Mouse (Mus musculus) liver, postnatal 0 days (tissue): ENCODE measurements around the gene Vsir. TPM values are rescaled to one million over a fixed set of nuclear protein-coding genes. Genes with fewer than 3 reads are reported as not detected.

Experiments
- ATAC-seq: fragments of 200-750 bp; cut with Nextera tagmentation; 2 replicates; pipeline ENCODE4 v1.8.0; 2017; ENCODE audit warnings: mild to moderate bottlenecking, moderate library complexity
- DNase-seq: peaks from one replicate; pipeline ENCODE4 v3.0.0-alpha.2; 2016
- H3K27ac ChIP-seq: fragments of 300-500 bp; sonication (generic); 2 replicates; pipeline ENCODE4 v1.5.1; 2014; ENCODE audit warnings: antibody characterized with exemption, moderate library complexity, mild to moderate bottlenecking, low read depth
- H3K27me3 ChIP-seq: fragments of 300-500 bp; sonication (generic); 2 replicates; pipeline ENCODE4 v1.6.1; 2014; ENCODE audit warnings: low read length, control low read depth, mixed read lengths; ENCODE audit not compliant: insufficient read depth
- H3K36me3 ChIP-seq: fragments of 300-500 bp; sonication (generic); replicated peaks from 2 replicates; pipeline ENCODE4 v1.6.1; 2014; ENCODE audit warnings: mild to moderate bottlenecking, control low read depth, low read length, moderate library complexity, mixed read lengths; ENCODE audit not compliant: insufficient read depth
- H3K4me1 ChIP-seq: fragments of 300-500 bp; sonication (generic); 2 replicates; pipeline ENCODE4 v1.6.1; 2014; ENCODE audit warnings: antibody characterized with exemption, mild to moderate bottlenecking, control low read depth; ENCODE audit not compliant: insufficient read depth
- H3K4me2 ChIP-seq: fragments of 300-500 bp; sonication (generic); 2 replicates; pipeline ENCODE4 v1.6.1; 2014; ENCODE audit warnings: low read depth, mild to moderate bottlenecking, low read length, moderate library complexity, mixed read lengths
- H3K4me3 ChIP-seq: fragments of 300-500 bp; sonication (generic); 2 replicates; pipeline ENCODE4 v1.5.1; 2014; ENCODE audit warnings: low read depth, low read length
- H3K9ac ChIP-seq: fragments of 300-500 bp; sonication (generic); replicated peaks from 2 replicates; pipeline ENCODE4 v1.6.1; 2014; ENCODE audit warnings: mild to moderate bottlenecking, moderate library complexity
- H3K9me3 ChIP-seq: fragments of 300-500 bp; sonication (generic); 2 replicates; pipeline ENCODE4 v1.6.1; 2016; ENCODE audit warnings: mild to moderate bottlenecking, control low read depth, low read length, mixed read lengths
- CTCF ChIP-seq: sonication (generic); IDR thresholded peaks from 2 replicates; pipeline ENCODE4 v1.5.1; 2016; ENCODE audit warnings: antibody characterized with exemption, low read depth
- EP300 ChIP-seq: IDR thresholded peaks from 2 replicates; pipeline ENCODE4 v1.6.1; 2016; ENCODE audit warnings: antibody characterized with exemption, low read depth, mild to moderate bottlenecking
- WGBS: fragments of 180-500 bp; shearing (Covaris S2); extraction: QIAGEN DNeasy Blood & Tissue Kit; methylation state at CpG from one replicate; pipeline ENCODE4 v1.1.7; 2014; ENCODE audit not compliant: insufficient replicate concordance; 5-methylcytosine and 5-hydroxymethylcytosine counted together
- polyA plus RNA-seq: library from polyadenylated mRNA; unstranded; fragments of >200 nt; fragmentation: Nextera tagmentation; extraction: Ambion mirVana; gene quantifications from 2 replicates; pipeline ENCODE4 v1.2.1, GENCODE M21; 2015

The Vsir gene
- polyA plus RNA-seq, 1 experiment from 2014 or later: 11.4 TPM

GRCm38 (mm10) chr10:60351248-60351647, 4.6 kb downstream of the Vsir start:
- peak; percentile 26 for DNase-seq
- no peak for ATAC-seq
- peak overlapping the region; percentile 77 for H3K4me3 ChIP-seq

DNA sequence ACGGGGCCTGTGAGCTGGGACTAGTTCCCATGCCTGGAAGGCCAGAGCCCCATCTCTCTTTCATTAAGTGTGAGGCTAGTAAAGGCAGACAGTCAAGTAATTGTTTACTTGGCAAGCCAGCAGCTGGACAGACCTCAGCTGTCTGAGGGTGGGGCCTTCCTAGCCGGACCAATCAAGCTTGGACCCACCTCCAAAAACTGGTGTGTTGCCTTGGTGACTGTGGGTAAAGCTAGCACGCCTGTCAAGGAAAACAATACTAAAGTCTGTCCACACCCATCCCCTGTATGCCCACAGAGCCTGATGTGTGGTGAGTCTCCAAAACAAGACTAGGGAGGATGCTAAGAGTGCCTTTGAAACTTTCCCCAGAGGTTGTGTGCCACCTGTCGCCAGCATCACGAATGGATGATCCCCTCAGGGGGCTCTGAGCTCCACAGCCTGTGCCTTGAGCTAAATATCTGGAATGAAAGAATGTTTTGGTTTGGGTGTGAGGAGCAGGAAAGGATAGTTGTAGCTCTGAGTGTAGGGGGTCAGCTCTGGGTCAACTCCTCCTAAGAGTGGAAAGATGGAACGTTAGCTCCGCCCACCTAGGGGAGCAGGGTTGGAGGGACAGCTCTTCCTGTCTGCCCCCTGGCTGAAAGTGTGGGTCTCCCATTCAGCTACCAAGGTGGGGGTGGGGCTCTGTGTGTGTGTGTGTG, 5.3 kb downstream of the Vsir start:
- peaks cover 49% of the 10 kb centered on the region for H3K4me1 ChIP-seq
- no peak overlapping the region for H3K4me3 ChIP-seq
- WGBS: 32% methylated on average over 7 of the region's 7 CpGs
- DNase-seq: peak; percentile 67
- peak overlapping the region; percentile 91 for H3K4me2 ChIP-seq
- H3K9ac ChIP-seq: 0 out of 2 replicates have a peak overlapping the region, but pooled peaks have one; percentile 17
- H3K27me3 ChIP-seq: no peaks in the 10 kb centered on the region
- no peaks in the 10 kb centered on the region for H3K36me3 ChIP-seq
- H3K27ac ChIP-seq: peak overlapping the region; percentile 94
- no peaks in the 10 kb centered on the region for H3K9me3 ChIP-seq
- ATAC-seq: peak; percentile 37
- TF ChIP-seq CTCF: no peak
- TF ChIP-seq EP300: no peak

More at GRCm38 (mm10) chr10:60351248-60351647, 4.6 kb downstream of the Vsir start:
- no peaks in the 10 kb centered on the region for H3K9me3 ChIP-seq
- peak overlapping the region; percentile 17; the same call in 1 of the 2 replicates for H3K9ac ChIP-seq
- TF ChIP-seq CTCF (no peak), EP300 (no peak)
- no peaks in the 10 kb centered on the region for H3K27me3 ChIP-seq
- WGBS: 23% methylated on average over 3 of the region's 3 CpGs
- peak overlapping the region; percentile 94 for H3K27ac ChIP-seq
- no peaks in the 10 kb centered on the region for H3K36me3 ChIP-seq
- H3K4me2 ChIP-seq: peak overlapping the region; percentile 91
- peaks cover 55% of the 10 kb centered on the region for H3K4me1 ChIP-seq

- ATAC-seq (no peak), DNase-seq (no peak)
- 83% methylated on average over 5 of the region's 5 CpGs for WGBS
- Histone ChIP-seq H3K4me3 (no peak overlapping the region), H3K9me3 (no peaks in the 10 kb centered on the region), H3K36me3 (peaks cover 6% of the 10 kb centered on the region; the same call in 1 of the 2 replicates), H3K4me1 (peaks cover 34% of the 10 kb centered on the region), H3K27ac (no peak overlapping the region), H3K9ac (no peak overlapping the region), H3K4me2 (no peak overlapping the region), H3K27me3 (no peaks in the 10 kb centered on the region)
- no peak for TF ChIP-seq EP300
- TF ChIP-seq CTCF: no peak
These were observed 6.8 kb downstream of the Vsir start for GRCm38 (mm10) chr10:60353241-60354002.

DNA sequence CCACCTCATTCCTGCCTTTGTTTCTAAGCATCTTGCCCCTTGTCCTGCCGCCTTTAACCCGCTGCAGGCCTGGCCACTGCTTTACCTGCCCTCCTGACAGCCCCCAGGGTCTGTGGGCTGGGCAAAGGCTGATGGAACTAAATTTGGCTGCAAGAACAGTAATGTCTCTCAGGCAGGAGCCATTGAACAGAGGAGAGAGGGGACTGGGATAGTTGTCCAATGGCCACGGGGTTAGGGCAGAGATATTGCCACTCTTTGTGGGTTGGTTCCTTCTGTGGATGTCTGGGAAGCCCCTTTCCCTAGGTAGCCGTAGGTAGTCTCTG, 7.3 kb downstream of the Vsir start:
- Histone ChIP-seq H3K27me3 (no peaks in the 10 kb centered on the region), H3K4me3 (no peak overlapping the region), H3K9ac (no peak overlapping the region), H3K4me1 (peaks cover 28% of the 10 kb centered on the region), H3K9me3 (no peaks in the 10 kb centered on the region), H3K27ac (no peak overlapping the region), H3K36me3 (peaks cover 9% of the 10 kb centered on the region; the same call in 1 of the 2 replicates), H3K4me2 (no peak overlapping the region)
- ATAC-seq (no peak), DNase-seq (no peak)
- WGBS: 86% methylated on average over 4 of the region's 4 CpGs
- TF ChIP-seq CTCF (no peak), EP300 (no peak)

GRCm38 (mm10) chr10:60354881-60355677, 8.4 kb downstream of the Vsir start:
- DNase-seq (no peak), ATAC-seq (no peak)
- Histone ChIP-seq H3K27me3 (no peaks in the 10 kb centered on the region), H3K27ac (no peak overlapping the region), H3K4me3 (no peak overlapping the region), H3K36me3 (peaks cover 11% of the 10 kb centered on the region; the same call in 1 of the 2 replicates), H3K4me1 (peaks cover 18% of the 10 kb centered on the region), H3K9ac (no peak overlapping the region), H3K9me3 (no peaks in the 10 kb centered on the region), H3K4me2 (no peak overlapping the region)
- no peak for TF ChIP-seq CTCF
- TF ChIP-seq EP300: no peak
- 74% methylated on average over 11 of the region's 11 CpGs for WGBS

GRCm38 (mm10) chr10:60357441-60357840, 10.8 kb downstream of the Vsir start:
- H3K27me3 ChIP-seq: no peaks in the 10 kb centered on the region
- no peak overlapping the region for H3K27ac ChIP-seq
- TF ChIP-seq EP300 (no peak), CTCF (no peak)
- no peaks in the 10 kb centered on the region for H3K9me3 ChIP-seq
- DNase-seq (no peak), ATAC-seq (no peak)
- no peak overlapping the region for H3K4me3 ChIP-seq
- H3K36me3 ChIP-seq: peaks cover 11% of the 10 kb centered on the region; the same call in 1 of the 2 replicates
- WGBS: 88% methylated on average over 4 of the region's 4 CpGs
- no peak overlapping the region for H3K9ac ChIP-seq
- H3K4me2 ChIP-seq: no peak overlapping the region
- peaks cover 8% of the 10 kb centered on the region for H3K4me1 ChIP-seq
